Mouse (Mus musculus): ENCODE data around the gene Uvrag. TPM values are rescaled to one million over a fixed set of nuclear protein-coding genes. Genes with fewer than 3 reads are reported as not detected.

Gene Uvrag
- total RNA-seq, 2 experiments from 2014 or later, result 10.5 to 15.6 TPM

DNA sequence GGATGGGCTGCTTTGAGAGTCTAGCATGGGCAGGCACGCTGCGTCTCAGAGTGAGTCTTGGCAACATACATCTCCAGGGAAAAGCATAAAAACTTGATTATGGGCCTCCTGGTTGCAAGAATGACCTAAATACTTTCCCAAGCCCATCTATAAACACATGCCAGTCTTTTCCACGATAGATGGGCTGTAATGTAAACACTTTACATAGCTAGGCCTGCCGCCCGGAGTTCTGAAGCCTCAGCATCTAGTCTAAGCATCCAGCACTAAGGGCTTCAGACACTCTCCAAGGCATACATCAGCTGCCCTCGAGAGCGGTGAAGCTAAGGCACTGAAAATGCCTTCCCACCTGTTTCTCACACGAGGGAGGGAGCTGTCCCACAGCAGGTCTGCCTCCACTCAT is 229.7 kb downstream of the Uvrag start:
- no peak for ATAC-seq (replicated peaks; ENCODE audit: low FRiP score, poor library complexity, severe bottlenecking)

DNA sequence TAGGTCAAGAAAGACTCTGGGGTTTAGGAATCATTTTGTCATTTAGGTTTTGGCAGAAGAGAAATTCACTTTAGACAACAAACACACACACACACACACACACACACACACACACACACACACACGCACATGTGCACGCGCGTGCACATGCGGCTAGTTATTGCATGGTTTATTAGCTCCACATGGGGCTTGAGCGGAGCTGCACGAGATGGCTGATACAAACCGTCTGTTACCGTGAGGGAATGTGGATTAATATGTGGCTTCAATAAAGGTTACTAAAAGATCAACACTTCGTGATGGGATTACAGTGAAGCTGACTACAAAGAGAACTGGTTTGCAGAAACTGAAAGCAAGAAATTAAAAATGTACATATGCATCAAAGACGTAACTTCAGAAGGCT is 230.2 kb downstream of the Uvrag start:
- ATAC-seq (replicated peaks; ENCODE audit: low FRiP score, poor library complexity, severe bottlenecking), result no peak

DNA sequence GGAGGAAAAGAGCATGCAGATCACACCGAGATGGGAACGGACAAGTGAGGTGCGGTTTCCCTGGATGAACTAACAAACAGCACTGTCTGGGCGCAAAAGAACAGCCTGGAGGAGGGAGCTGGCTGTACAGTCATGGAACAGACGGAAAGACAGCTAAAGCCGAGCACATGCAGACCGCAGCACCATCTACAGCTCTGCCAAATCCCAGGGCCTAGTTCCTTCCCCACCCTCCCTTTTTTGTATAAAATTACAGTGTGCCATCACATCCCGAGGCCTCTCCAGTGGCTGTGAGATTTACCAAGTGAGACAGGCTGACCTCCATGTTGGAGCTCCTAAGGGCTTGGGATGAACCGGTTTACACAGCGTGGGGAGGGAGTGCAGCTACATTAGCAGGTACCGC is 230.8 kb downstream of the Uvrag start:
- ATAC-seq (replicated peaks; ENCODE audit: low FRiP score, poor library complexity, severe bottlenecking), result no peak

DNA sequence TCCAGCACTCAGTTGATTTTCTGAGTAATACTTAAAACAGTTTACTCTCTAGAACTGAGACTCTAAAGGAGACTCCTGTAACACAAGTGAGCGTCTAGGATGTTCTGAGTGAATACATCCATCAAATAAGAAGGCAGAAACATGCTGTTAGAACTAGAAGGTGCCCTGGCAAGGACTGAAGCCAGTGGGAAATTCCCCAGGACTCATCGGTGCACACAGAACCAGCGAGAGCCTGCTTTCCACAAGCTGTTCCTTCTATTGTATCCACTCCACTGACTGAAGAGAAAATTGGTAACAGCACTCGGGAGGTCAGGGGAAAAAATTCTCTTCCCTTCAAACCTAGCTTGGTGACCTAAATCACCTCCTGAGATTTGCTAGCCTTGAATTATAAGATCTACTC is 233.5 kb downstream of the Uvrag start:
- no peak for ATAC-seq (replicated peaks; ENCODE audit: low FRiP score, poor library complexity, severe bottlenecking)

DNA sequence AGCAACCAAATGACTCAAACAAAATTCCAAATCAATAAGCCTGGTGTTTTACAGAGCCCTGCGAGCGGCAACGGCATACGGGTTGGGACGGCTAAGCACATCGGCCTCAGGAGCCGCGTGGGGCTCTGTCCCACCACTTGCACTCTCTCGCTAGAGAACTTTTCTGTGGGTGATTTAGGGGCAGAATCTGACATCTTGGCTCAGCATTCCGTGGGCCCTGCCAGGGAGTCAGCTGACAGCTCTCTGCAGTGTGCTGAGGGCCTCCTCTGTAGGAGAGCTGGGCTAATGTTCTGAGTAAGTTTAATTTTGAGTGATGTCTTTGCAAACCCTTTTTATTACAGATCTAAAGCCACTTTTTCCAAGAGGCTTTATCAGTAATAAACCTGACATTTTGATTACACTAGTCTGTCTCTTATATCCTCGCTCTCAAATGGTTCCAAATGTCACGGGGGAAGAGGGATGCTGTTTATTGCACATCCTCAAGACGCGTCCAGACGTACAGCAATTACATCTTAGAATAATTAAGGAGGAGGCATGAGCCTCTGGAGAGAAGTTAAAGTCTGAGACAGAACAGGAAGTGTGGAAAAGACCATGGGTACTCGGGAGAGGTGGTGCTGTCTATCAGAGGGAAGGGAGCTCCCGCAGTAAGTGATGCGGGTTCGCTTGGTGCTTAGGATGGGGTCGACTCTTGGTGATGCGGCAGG is 236.1 kb downstream of the Uvrag start:
- ATAC-seq (replicated peaks; ENCODE audit: low FRiP score, poor library complexity, severe bottlenecking), result no peak

DNA sequence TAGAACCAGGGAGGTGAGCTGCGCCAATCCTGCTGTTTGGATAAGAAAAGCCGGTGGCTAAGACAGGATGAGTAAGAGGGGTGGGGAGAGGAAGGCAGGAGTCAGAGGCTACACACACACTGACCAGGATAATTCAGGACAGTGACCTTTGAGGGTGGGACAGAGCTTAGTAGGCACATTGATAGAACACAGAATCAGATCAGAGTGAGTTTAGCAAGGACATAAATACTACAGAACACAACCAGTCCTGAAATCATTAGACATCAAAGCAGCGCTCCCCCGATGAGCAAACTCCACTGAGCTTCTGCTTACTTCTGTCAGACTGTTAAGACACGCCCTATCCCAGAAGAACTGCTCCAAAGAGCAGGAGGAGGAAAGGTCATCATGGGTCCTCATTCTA is 237.1 kb downstream of the Uvrag start:
- ATAC-seq (replicated peaks; ENCODE audit: low FRiP score, poor library complexity, severe bottlenecking), result no peak

DNA sequence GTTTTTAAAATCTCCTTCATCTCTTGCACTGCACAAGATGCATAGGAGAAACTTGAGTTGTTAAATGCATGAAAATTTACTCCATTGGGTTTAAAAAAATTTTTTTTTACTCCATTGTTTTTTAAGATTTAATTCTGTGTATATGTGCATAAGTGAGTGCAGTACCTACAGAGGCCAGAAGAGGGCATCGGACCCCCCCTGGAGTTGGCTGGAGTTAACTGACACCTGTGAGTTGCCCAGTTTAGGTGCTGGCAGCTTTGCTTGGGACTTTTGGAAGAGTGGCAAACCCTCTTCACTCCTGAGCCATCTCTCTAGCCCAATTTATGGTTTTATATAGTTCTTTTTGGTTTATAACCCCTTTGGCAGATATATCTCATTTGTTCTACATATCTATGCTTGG is 239.8 kb downstream of the Uvrag start:
- no peak for ATAC-seq (replicated peaks; ENCODE audit: low FRiP score, poor library complexity, severe bottlenecking)

DNA sequence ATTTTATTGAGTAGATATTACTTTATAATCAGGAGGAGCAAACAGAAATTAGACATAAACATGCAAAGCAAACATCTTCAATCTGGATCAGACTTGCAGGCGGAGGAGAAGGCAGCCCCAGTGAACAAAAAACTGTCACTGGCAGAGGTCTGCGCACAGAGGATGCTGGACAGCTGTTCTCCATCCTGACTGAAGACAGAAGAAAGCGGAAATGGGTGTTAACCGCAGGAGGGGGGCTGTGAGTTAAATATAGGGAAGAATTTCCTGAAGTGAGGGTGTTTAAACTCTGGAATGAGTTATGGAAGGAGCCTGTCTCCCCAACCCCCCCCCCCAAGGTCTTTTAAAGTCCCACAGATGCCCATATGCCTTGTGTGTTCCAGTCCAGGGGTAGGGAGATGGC is 241.1 kb downstream of the Uvrag start:
- no peak for ATAC-seq (replicated peaks; ENCODE audit: low FRiP score, poor library complexity, severe bottlenecking)

DNA sequence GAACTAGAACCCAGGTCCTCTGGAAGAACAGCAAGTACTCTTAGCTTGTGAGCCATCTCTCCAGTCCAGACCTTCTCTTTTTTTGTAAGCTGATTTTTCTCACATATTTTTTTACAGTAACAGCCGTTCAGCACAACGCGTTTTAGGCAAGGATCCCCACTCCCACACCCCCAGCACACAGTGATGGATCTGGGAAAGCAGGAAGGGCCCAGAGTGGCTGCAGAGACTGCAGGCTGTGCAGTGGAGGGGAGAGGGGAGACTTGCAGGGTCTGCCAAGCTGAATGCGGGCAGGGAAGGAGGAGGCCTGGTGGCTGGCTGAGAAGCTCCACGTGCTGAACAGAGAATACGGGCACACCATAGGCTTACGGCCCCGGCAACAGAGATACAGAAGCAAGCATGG is 243.6 kb downstream of the Uvrag start:
- ATAC-seq (replicated peaks; ENCODE audit: low FRiP score, poor library complexity, severe bottlenecking), result no peak

DNA sequence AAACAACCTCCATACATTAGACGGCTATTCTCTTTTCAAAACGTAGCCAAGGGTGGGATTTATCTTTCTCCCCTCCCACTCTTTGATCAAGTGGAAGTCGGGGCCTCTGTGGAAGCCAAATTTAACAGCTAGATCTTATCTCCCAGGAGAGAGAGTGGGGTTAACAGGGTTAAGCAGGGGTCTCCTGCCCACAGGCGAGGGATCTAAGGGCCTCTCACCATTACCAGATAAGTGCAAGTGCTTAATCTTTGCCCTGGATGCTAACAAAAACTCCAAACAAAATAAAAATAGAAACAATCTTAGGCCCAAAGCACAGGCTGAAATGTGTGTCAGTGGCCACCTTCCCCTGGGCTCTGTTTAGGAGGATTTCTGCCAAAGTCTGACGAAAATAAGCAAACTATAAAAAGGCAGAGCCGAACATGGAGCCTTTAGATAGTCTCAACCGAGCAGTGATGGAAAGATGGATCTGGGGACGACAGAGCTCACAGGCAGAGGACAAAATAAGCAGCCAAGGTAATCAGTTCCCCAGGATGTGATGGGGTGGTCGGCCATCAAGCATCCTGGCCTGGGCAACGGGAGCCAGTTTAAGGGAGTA is 245.3 kb downstream of the Uvrag start:
- ATAC-seq (replicated peaks; ENCODE audit: low FRiP score, poor library complexity, severe bottlenecking), result no peak

DNA sequence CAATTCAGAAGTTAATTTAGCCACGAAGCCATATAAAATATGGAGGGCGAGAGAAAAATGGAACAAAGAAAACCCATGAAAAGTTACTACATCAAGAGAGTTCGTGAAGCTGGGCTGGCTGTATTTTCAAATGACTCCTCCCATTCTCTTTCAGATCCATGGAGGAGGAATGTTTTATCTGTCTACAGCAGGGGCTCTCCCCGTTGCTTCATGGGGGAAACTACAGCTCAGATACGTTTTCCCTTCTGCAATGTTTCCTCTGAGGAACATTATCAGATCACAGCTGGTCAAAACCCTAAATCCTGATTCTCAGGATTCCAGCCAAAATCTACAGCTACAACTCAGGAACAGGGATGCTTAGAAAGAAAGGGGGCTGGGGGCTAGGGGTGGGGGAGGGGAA is 246.2 kb downstream of the Uvrag start:
- no peak for ATAC-seq (replicated peaks; ENCODE audit: low FRiP score, poor library complexity, severe bottlenecking)

DNA sequence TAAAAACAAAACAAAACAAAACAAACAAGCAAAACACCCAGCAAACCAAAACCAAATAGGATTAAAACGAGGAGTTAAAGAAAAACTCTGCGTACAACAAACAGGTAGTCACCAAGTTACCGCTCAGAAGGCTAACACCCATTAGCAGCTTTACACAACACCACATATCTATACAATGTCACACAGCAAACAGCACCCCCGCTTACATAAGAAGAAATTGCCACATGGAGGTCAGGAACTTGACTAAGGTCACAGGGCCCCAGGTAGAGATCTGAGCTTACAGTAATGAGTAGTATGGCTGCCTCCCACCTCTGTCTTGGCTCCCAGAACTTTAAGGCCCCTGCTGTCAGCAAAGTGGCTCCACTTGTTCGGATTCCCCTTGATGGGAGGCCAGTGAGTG is 246.6 kb downstream of the Uvrag start:
- no peak for ATAC-seq (replicated peaks; ENCODE audit: low FRiP score, poor library complexity, severe bottlenecking)

DNA sequence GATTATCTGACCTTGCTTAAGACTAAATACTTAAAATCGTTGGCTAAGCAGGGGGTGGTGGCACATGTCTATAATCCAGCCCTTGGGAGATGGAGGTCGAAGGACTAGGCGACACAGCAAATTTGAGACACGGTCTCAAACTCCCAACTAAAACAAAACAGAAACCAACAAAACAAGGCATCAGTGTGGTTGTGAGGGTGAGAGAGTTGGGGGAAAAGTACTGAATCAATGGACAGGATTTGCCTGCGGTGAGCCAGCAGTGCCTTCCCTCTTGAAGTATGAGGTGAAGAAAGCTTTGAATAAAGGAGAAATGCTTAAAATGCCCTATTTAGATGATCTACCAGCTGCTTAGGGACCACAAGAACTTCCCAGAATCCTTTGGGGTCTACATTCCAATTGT is 247.8 kb downstream of the Uvrag start:
- no peak for ATAC-seq (replicated peaks; ENCODE audit: low FRiP score, poor library complexity, severe bottlenecking)

DNA sequence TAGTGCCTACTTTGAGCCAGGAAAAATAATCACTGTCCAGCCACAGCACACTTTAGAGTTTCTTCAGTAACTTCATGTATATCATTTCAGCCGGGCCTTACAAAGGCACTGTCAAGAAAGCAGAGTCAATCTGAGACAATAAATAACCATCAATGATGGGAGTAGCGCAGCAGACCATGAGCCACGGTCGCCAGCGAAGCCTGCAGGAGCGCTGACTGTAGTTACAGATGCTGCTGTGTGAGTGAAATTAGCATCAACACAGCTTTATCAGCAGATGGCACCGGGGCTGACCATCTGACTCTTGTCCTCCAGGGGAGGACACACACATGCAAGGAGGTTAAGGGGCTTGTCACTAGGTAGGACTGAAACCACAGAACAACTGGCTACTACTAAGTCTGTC is 251.7 kb downstream of the Uvrag start:
- ATAC-seq (replicated peaks; ENCODE audit: low FRiP score, poor library complexity, severe bottlenecking), result no peak

DNA sequence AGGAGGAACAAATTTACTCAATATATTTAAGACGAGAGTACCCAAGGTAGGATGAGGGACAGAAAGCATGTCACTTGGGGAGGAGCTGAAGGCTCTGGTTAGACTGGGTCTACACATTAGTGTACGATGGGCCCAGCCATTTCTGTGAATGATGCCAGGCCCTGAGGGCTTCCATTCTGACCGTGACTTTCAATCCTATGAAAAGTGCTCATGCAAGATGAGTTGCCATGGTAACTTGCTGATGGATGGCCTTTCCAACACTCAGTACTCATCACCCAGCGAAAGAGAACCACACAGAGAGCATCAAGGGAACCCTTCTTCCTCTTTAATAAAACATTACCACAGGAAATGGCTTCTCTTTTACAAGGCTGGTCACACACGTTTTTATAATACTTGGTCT is 252.1 kb downstream of the Uvrag start:
- no peak for ATAC-seq (replicated peaks; ENCODE audit: low FRiP score, poor library complexity, severe bottlenecking)

DNA sequence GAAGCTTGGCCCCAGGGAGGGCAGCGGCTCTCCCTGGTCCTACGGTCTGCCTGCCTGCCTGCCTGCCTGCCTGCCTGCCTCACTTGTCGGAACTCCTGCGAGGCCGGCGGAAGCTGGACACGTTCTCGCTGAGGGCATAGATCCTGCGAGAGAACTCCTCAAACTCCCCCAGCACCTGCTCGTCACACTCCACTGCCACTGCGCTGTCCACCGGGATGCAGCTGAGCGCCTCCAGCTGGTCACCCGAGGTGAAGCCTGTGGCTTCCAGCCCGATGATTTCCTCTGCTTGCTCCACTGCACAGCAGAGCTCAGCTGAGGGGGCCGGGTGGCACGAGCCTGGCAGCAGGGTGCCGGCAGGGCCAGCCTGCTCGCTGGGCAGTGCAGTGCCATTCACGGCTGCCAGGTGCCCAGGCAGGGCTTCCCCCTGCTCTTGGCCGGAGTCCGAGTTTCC is 253.1 kb downstream of the Uvrag start:
- no peak for ATAC-seq (replicated peaks; ENCODE audit: low FRiP score, poor library complexity, severe bottlenecking)

DNA sequence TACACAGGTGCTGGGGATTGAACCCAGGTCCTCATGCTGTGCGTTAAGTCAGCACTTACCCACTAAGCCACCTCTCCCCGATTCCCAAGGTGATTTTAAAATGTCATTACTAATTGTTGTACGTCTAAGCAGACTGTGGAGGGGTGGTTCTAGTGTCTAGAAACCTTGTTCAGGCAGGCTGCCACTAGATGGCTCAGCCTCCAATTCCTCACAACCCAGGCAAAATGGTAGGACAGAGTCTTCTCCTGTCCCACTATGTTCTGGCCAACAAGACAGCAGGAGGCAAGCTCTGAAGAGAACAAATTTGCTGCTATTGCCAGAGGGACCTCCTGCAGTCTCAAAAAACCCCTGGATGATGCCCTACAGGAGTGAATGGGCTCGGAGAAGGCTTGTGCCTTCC is 259.1 kb downstream of the Uvrag start:
- no peak for ATAC-seq (replicated peaks; ENCODE audit: low FRiP score, poor library complexity, severe bottlenecking)

DNA sequence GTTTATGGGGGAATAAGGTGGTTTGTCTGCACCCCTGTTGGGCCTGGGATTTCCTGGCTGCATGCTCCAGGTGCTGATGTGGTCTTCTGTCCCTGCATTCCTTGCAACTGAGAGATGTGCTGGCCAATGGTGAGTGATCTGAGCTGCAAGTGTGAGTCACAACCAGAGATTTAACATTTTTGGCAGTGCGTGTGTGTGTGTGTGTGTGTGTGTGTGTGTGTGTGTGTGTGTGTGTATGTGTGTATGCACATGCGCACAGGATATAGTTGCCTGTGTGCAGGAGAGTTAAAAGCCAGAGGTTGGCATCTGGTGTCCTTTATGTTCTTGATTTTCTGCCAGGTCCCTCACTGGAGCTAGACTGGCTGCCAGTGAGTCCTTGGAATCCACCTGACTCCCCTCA is 261.8 kb downstream of the Uvrag start:
- no peak for ATAC-seq (replicated peaks; ENCODE audit: low FRiP score, poor library complexity, severe bottlenecking)

DNA sequence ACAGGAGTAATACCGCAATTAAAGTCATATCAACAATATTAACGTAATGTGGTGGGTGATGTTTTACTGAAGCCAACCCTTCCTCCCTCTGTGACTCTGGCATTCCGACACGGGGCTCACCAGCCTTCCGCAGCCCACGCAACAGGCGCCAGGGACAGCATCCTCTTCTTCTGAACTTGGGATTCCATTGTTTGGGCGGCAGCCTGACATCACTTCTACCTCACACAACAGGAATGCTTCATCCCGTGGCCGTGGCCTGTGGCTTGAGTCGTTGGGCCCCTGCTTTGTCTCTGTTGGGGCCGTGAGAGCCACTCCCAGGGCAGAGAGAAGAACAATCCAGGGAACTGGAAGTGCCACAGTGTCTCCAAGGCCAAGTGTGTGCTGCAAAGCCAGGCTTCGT is 264.8 kb downstream of the Uvrag start:
- ATAC-seq (replicated peaks; ENCODE audit: low FRiP score, poor library complexity, severe bottlenecking), result no peak

DNA sequence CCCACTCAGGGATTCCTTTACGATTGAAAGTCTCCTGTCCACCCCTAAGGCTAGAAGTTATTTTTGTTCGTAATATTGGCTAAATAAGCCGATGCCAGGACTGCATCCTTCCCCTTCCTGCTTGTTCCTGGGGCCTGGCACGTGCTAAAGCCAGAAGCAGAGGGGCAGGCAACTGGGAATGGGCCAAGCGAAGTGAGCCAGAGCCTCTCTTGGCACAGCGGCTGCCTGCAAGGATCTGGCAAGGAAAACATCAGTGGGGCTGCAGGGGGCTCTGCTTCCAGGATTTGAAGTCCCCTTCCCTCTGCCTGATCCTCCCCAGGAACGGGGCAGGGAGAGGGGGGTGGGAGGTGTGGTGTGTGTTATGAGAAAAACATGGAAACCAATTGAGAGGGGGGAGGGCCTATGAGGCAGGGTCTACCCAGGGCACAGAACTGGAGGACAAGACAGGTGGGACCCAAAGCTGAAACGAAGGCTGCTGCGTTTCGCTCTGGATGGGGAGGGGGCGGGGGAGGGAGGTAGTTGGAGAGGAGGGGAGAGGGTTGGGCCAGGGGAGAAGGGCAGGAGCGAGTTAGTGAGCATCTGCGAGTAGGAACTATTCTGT is 265.5 kb downstream of the Uvrag start:
- ATAC-seq (replicated peaks; ENCODE audit: low FRiP score, poor library complexity, severe bottlenecking), result no peak

DNA sequence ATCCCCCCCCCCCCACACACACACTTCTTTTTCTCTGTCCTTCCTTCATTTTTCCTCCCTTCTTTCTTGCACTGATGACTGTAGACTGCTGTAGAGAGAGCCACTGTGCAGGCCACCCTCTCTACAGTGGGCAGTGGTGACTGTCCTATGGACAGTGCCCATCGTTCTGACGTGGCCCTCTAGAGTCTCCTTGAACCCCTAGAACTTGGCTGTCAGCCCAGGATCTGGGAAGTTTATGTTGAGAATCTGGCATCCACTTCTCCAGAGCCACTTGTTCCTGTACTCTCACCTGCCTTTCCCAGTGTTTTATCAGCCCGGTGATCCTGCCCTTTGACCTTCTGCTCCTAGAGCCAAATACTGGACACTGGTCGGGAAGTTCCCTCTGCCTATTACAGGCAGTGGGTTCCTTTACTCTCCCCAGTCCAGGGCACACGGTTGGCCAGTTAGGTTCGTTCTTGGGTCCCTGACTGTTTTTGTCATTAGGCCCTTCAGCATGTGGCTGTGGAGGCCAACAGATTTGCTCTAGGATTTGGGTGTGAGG is 266.5 kb downstream of the Uvrag start:
- no peak for ATAC-seq (replicated peaks; ENCODE audit: low FRiP score, poor library complexity, severe bottlenecking)

Data from erythroid progenitor cell, adult 5-6 weeks (primary cell).